Mouse (Mus musculus): ENCODE results near the gene Mia. TPM values are rescaled to one million over a fixed set of nuclear protein-coding genes. Genes with fewer than 3 reads are reported as not detected.
A peak's percentile ranks its signal among the peaks of the same experiment; 100 is the strongest.

Mia gene
- total RNA-seq, 2 experiments from 2014 or later = not detected

DNA sequence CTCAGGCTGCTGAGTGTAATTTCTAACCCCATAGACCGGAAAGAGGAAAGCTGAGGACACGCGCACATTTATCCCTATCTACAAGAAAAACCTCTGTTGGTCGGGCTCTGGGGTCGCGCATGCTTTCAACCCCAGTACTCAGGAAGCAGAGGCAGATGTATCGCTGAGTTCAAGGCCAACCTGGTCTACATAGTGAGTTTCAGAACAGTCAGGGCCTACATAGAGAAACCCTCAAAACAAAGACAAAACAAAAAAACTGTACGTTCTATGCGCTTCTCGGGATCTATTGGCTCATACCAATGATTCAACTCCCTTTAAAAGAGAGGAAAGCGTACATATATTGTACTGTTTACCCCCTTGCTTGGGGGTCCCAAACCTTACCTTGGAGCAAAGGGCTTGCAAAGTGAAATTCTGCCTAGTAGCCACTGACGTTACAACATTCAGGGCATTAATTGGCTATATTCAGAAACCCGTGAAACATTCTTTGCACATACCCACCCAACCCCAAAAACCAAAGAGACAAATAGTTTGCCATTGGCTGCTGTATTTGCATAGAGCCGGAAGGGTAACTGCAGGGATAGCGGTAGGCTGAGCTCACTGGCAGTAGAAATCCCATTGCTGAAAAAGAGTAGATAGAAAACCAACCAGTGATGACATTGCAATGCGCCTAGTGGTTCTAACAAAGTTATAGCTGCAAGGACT is 1.6 kb downstream of the Mia start:
- no peak for TF ChIP-seq CTCF (IDR thresholded peaks at IDR 0.05)
- DNase-seq = no peak
- H3K27ac ChIP-seq = peak overlapping the region; percentile 94
- peak overlapping the region; percentile 89 for H3K4me3 ChIP-seq
- intact Hi-C loops (cut with DNase I) = loop anchor here (1.0 to 5.0 kb wide), 2 partner anchors 16 to 493 kb away; partner anchors contain the start of genes BC024978 and Map3k10

DNA sequence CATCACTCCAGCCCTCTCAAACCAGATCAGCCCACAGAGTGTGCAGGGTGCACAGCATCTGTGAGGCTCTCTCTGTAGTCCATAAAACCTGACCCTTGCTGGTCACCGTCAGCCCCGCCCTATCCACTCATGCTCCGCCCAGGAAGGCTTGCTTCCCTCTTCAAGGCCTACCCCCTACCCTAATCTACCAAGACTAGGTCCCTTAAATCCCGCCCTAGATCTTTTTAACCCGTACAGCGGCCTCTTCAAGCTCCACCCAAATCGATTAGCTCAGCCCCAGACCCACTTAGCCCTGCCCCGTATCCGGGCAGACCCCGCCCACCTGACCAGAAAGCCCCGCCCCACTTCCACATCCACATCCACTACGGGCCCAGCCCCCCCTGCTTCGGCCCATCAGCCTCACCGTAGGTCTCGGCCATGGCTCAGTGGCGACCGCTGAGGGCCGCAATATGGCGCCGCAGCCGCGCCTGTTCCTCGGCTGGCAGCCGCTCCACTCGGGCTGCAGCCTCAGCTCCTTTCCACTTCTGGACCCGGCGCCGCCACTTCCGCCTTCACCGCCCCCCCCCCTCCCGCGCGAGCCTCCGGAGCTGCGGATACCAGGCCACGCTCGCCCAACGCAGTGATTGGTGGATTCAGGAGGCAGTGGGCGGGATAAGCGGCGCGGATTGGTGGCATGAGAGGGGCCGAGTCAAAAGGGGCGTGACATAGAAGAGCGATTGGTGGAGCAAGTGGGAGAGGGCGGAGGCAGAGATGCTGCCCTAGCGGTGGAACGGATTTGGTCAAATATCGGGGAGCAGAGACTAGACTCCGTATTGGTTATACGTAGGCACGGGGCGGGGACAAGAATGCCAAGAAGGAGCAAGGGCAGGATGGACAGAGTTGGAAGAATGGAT is 2.4 kb downstream of the Mia start, which contains the start of gene Rab4b:
Gene Rab4b, minus strand, starts transcription at position 573 of the 893 bp plus-strand sequence.
- peak; percentile 69 for TF ChIP-seq CTCF (IDR thresholded peaks at IDR 0.05)
- intact Hi-C loops (cut with DNase I) = loop anchor here (1.0 to 5.0 kb wide), 2 partner anchors 17 to 494 kb away; partner anchors contain the start of genes BC024978 and Map3k10
- Histone ChIP-seq H3K4me3 (peak within 1 kb of the TSS; percentile 89), H3K27ac (peak within 1 kb of the TSS; percentile 94)
- peak; percentile 99 for DNase-seq

DNA sequence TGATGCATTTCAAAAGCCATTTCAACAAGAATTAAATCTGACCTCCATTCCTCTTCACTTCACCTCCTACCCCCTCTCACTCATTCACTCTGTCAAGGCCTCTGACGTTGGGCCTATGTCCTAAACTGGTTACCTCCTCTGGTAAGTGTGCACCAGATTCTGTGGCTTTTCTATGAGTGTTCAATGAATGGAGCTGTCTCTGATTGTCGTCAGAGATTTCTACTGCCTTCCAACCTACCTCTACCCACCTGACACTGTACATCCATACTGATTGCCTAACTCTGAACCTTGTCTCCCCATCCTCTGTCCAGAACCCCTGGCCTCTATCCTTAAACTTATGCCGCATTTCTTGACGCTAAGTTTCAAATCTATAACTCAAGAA is 3.0 kb downstream of the Mia start:
- Histone ChIP-seq H3K27ac (peak overlapping the region; percentile 94), H3K4me3 (peak overlapping the region; percentile 89)
- DNase-seq = no peak
- no peak for TF ChIP-seq CTCF (IDR thresholded peaks at IDR 0.05)
- intact Hi-C loops (cut with DNase I) = loop anchor here (5.0 kb wide), 1 partner anchor 494 kb away; the partner anchor contains the start of gene Map3k10

DNA sequence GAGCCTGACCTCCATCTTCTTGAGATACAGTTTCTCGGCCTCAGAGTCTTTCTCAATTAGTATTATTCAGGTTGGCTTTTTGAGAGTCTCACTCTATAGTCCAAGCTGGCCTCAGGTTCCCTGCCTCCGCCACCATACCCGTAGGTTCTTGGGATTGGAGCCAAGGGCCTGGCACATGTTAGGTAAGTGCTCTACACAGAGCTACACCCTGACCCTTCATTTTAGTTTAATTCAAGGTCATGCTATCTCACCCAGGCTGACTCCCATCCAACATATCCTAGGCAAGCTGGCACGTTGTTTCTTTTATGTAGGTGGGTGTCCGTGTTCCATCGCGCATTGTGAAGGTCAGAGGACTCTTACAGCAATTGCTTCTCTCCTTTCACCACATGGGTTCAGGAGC is 6.1 kb downstream of the Mia start:
- H3K27ac ChIP-seq = no peak overlapping the region
- H3K4me3 ChIP-seq = no peak overlapping the region
- DNase-seq = no peak
- no peak for TF ChIP-seq CTCF (IDR thresholded peaks at IDR 0.05)
- intact Hi-C loops (cut with DNase I) = loop anchor here (5.0 kb wide), 1 partner anchor 497 kb away; the partner anchor contains the start of gene Map3k10

DNA sequence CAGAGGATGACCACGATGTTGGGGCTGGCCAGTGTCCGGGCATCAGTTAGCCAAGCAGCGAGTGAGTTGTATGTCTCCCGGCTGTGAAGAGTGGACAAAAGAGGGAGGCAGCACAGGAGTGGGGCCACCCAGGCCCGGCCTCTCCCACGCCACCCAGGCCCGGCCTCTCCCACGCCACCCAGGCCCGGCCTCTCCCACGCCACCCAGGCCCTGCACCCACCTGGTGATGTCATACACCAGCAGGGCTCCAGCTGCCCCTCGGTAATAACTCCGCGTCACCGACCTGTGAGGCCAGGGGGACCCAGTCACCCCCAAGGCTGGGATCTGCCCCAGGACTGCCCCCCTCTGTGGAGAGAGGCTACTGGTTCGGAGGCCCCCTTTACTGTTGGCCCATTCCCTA is 6.5 kb downstream of the Mia start:
- no peak for TF ChIP-seq CTCF (IDR thresholded peaks at IDR 0.05)
- intact Hi-C loops (cut with DNase I) = no loop called here
- DNase-seq = peak; percentile 17
- no peak overlapping the region for H3K4me3 ChIP-seq
- H3K27ac ChIP-seq = no peak overlapping the region

DNA sequence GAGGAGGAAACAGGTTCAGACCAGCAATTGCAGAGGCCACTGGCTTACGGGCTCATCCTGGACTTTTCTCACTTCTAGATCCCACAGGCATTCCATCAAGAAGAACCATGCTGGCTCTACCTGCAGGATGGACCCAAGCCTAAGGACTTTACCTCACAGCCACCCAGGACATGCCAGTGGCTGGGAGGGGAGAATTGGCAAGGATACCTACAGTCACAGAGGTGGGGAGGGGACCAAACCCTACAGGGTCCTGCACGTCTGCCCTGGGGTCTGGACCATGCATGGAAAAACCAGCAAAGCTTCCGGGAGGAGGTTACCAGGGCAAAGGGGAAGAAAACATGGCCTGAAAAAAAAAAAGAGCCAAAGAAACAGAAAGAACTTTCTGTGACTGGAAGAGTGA is 10.0 kb downstream of the Mia start:
- intact Hi-C loops (cut with DNase I) = no loop called here
- no peak for TF ChIP-seq CTCF (IDR thresholded peaks at IDR 0.05)

DNA sequence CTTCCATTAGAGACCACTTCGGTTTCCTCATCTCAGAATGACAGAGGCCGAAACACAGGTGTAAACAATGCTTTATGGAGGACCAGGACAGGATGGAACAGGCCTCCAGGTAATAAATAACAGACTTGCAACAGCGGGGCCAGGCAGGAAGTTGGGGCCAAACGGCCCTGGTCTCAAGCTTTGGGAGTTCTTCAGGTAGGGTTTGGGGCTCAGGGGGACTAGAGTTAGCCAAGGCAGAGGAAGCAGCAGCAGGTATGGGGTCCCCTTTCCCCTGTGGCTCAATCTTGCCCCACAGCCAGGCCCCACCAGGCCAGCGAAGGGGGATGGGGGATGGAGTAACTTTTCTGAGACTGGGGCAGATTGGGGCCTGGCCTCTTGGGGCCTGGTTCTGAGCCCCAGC is 12.6 kb downstream of the Mia start:
- no peak overlapping the region for H3K4me3 ChIP-seq
- TF ChIP-seq CTCF (IDR thresholded peaks at IDR 0.05) = no peak
- no peak for DNase-seq
- peak overlapping the region; percentile 98 for H3K27ac ChIP-seq
- intact Hi-C loops (cut with DNase I) = no loop called here

More for the DNA sequence above, 10.0 kb downstream of the Mia start:
- DNase-seq = peak; percentile 8
- Histone ChIP-seq H3K4me3 (no peak overlapping the region), H3K27ac (no peak overlapping the region)

DNA sequence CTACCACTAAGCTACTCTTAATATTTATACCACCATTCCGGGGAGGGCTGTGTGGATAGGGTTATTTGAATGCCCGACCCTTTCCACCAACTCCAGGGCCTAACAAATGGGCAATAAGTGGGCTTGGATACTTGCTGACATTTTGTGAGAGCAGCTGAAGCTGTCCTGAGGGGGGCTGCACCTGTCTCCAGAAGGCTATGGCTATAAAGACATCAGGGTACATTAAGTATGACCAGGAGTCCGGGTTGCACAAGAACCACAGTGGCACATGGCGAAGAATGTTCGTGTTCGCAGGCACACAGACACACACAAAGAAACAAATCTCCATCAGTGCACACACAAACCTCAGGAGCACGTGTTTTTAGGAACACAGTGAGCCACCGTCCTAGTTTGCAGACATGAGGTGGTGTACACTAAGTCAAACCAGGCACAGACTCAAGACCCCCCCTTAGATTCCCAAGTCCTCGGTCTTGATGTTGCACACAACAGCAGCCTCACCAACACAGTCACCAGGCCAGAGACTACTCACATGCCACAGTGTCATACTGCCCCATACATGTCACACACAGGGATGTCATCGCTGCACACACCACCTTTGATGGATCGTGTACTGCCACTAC is 13.4 kb downstream of the Mia start:
- intact Hi-C loops (cut with DNase I) = no loop called here
- no peak for TF ChIP-seq CTCF (IDR thresholded peaks at IDR 0.05)

DNA sequence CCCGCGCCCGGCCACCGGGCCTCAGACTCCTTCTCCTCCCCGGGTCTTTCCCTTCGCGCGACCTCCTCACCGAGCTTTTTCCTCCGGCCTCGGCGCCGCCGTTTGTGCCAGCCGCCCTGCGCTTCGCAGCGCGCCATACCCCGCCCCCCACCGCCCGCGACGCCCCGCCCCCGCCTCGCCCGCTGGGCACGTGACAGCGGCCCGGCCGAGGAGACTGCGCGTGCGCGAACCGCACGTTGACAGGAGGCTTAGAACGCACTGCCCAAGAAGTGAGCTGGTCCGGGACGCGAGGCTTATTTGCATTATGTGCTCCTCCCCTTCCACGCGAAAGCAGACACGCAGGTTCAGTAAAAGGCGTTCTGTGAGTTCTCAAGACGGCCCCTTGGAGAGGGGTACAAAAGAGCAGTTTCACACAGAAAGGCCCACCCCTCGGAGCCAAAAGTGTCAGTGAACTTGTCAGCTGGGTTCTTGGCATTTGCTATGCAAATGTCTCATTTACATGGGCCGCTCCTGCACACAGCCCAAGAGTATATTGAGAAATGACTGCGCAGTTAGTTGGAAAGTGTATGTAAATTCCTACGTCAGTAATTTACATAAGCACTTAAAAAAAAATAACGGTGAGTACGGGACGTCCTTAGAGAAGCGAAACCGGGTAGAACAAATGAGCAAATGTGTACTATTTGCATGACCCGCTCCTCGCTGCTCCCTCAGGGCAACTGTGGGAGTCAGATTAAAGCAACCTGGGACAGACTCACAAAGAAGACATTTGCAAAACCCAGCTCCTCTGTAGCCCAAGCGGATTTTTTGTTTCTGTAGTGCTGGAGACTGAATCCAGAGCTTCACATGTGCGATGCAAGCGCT is 14.1 kb downstream of the Mia start, which contains the start of gene Egln2:
Gene Egln2, minus strand, starts transcription at position 189 of the 861 bp plus-strand sequence.
- H3K4me3 ChIP-seq = peak within 1 kb of the TSS; percentile 72
- intact Hi-C loops (cut with DNase I) = no loop called here

More for the DNA sequence above, 13.4 kb downstream of the Mia start:
- Histone ChIP-seq H3K4me3 (peak overlapping the region; percentile 72), H3K27ac (peak overlapping the region; percentile 98)
- no peak for DNase-seq

DNA sequence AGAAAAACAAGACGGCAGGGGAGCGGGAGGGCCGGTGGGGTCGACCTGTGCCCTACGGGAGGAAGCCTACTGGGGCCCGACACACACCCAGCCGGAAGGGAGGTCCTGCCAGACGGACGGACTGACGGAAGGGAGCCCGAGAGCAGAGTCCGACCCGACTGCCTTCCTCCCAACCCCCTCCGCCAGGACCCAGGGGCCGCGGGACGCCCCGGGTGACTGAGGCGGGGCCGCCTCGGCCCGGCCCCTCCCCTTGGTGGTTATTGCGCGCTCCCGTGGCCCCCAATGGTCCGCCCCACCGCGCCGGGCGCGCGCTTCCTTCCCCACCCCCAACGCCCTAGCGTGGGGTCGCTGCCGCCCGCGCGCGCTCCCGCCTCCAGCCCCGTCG is 14.7 kb downstream of the Mia start:
- TF ChIP-seq CTCF (IDR thresholded peaks at IDR 0.05) = no peak
- DNase-seq = peak; percentile 96
- H3K27ac ChIP-seq = peak overlapping the region; percentile 98
- H3K4me3 ChIP-seq = peak overlapping the region; percentile 72
- intact Hi-C loops (cut with DNase I) = no loop called here

More for the DNA sequence above, 14.1 kb downstream of the Mia start, which contains the start of gene Egln2:
- TF ChIP-seq CTCF (IDR thresholded peaks at IDR 0.05) = no peak
- peak; percentile 98 for DNase-seq
- H3K27ac ChIP-seq = peak within 1 kb of the TSS; percentile 98

DNA sequence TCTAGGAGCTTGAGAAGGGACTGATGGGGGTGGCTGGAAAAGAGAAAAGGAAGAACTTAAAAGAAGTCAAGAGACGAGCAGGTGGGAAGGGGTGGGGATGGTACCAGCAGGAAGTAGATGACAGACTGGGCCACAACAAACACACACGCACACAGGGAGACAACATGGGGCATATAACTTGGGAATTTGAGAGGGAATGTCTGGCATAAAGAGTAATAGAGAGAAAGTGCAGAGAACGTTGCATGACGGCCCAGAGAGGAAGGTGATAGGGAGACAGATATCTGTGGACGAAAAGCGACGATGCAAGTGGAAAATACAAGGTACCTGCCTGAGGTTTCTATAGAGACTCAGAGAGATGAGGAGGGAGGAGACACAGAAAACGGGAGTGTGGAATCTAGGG is 15.3 kb downstream of the Mia start:
- no peak for TF ChIP-seq CTCF (IDR thresholded peaks at IDR 0.05)
- Histone ChIP-seq H3K4me3 (peak overlapping the region; percentile 72), H3K27ac (peak overlapping the region; percentile 98)
- no peak for DNase-seq
- intact Hi-C loops (cut with DNase I) = no loop called here
